Mouse (Mus musculus) G1E (cell line): ENCODE measurements around the gene Mfsd4b1. TPM values are rescaled to one million over a fixed set of nuclear protein-coding genes. Genes with fewer than 3 reads are reported as not detected.
"Not testable (repeated sequence)": the region's sequence is repeated elsewhere in the genome, so short reads cannot be mapped to it uniquely, and the experiment has no call there.

Source experiments
- ATAC-seq: 2 replicates; pipeline ENCODE4 v1.8.0; 2016; ENCODE audit warnings: mild to moderate bottlenecking; ENCODE audit not compliant: insufficient number of reproducible peaks, poor library complexity, low FRiP score, severe bottlenecking; ENCODE audit errors: extremely low read depth
- DNase-seq: peaks from one replicate; pipeline ENCODE4 v3.0.0; 2012; ENCODE audit warnings: low spot score
- H3K27me3 ChIP-seq: 2 replicates; pipeline ENCODE4 v1.6.1; 2012; ENCODE audit warnings: mild to moderate bottlenecking, low read length, inconsistent platforms; ENCODE audit not compliant: insufficient read depth
- H3K36me3 ChIP-seq: replicated peaks from 2 replicates; pipeline ENCODE3; 2012; ENCODE audit warnings: mild to moderate bottlenecking, inconsistent platforms
- H3K4me1 ChIP-seq: 2 replicates; pipeline ENCODE4 v1.6.1; 2012; ENCODE audit warnings: low read depth, low read length, inconsistent platforms, mixed read lengths; ENCODE audit not compliant: insufficient read depth
- H3K4me3 ChIP-seq: 2 replicates; pipeline ENCODE4 v1.5.1; 2012; ENCODE audit warnings: low read depth, mild to moderate bottlenecking, inconsistent platforms, low read length, moderate library complexity, mixed read lengths
- H3K9me3 ChIP-seq: replicated peaks from 2 replicates; pipeline ENCODE4 v1.6.1; 2012; ENCODE audit warnings: inconsistent platforms
- CTCF ChIP-seq: IDR thresholded peaks from 2 replicates; pipeline ENCODE4 v1.5.1; 2012; ENCODE audit warnings: low read depth, low read length, inconsistent platforms, mixed read lengths
- GATA1 ChIP-seq: IDR thresholded peaks from 2 replicates; pipeline ENCODE4 v1.6.1; 2012; ENCODE audit warnings: borderline replicate concordance, low read length, inconsistent platforms, mixed read lengths
- GATA2 ChIP-seq: IDR thresholded peaks from 2 replicates; pipeline ENCODE4 v1.6.1; 2012; ENCODE audit warnings: low read depth, low read length, inconsistent platforms, borderline replicate concordance
- POLR2AphosphoS5 ChIP-seq: IDR thresholded peaks from 2 replicates; pipeline ENCODE4 v1.6.1; 2012; ENCODE audit warnings: low read depth, low read length, inconsistent platforms; ENCODE audit not compliant: insufficient replicate concordance
- TAL1 ChIP-seq: conservative IDR thresholded peaks from 2 replicates; pipeline ENCODE4 v1.6.1; 2012; ENCODE audit warnings: low read depth, low read length, inconsistent platforms, mixed read lengths
- polyA plus RNA-seq: library from polyadenylated mRNA; stranded (reverse); fragments of >175 nt; gene quantifications from 2 replicates; pipeline ENCODE4 v1.2.3, GENCODE M21; 2012
- total RNA-seq, 2 experiments: library from RNA; stranded (forward) in 1 of 2; stranded (reverse) in 1 of 2; fragments of 200-1000 nt in 1 of 2; fragments of >200 nt in 1 of 2; fragmentation: Nextera tagmentation in 1 of 2; gene quantifications; 2 replicates each; pipeline ENCODE4 v1.2.3; 2014 to 2017

Gene Mfsd4b1
- total and polyA plus RNA-seq, 3 experiments: 0.05 TPM; not detected in 2

DNA sequence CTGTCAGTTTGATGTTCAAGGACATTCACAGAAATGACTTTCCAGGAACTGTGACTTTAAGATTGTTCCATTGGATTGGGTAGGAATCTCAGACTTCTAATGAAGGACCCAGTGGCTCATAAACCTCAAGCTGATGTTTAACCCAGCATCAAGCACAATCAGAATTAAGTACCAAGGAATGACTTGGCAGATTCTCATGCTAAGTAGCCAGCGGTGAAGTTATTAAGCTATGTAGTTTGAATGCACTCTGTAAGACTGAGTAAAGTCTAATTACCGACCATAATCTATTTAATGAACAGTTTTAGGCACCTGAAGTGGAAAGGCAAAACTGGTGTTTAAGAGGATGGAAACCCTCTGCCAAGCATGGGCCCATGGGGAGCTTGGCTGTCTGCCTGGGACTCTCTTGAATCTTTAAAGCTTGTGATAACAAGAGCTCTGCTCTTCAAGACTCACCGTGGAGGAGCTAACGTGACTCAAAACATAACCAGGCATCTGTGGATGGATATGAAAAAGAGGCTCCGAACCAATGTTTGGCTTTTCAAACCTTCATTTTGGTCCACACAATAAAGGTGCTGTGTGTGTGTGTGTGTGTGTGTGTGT is 6.7 kb downstream of the Mfsd4b1 start:
- peaks cover 32% of the 10 kb centered on the region for H3K27me3 ChIP-seq
- ATAC-seq (no peak), DNase-seq (no peak)
- H3K9me3 ChIP-seq: no peaks in the 10 kb centered on the region
- H3K4me3 ChIP-seq: no peak overlapping the region
- H3K36me3 ChIP-seq: no peaks in the 10 kb centered on the region
- TF ChIP-seq GATA2 (no peak), CTCF (no peak), POLR2AphosphoS5 (no peak), GATA1 (no peak), TAL1 (no peak)
- no peaks in the 10 kb centered on the region for H3K4me1 ChIP-seq

DNA sequence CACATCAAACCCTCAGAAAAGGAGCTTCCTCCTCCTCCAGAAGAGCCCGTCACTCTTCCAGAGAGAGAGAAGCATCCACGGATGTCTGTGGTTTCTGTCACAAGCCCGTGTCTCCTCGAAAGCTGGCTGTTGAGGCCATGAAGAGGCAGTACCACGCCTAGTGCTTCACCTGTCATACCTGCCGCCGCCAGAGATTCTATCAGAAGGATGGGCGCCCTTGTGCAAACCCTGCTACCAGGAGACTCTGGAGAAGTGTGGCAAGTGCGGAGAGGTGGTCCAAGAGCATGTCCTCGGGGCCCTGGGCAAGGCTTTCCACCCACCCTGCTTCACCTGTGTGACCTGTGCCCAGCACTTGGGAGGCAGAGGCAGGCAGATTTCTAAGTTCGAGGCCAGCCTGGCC is 15.5 kb downstream of the Mfsd4b1 start:
- peaks cover 19% of the 10 kb centered on the region for H3K27me3 ChIP-seq
- H3K4me1 ChIP-seq: peaks cover 6% of the 10 kb centered on the region
- H3K4me3 ChIP-seq: no peak overlapping the region
- H3K36me3 ChIP-seq: no peaks in the 10 kb centered on the region
- TF ChIP-seq TAL1 (no peak), GATA2 (no peak), CTCF (no peak), GATA1 (no peak), POLR2AphosphoS5 (no peak)
- H3K9me3 ChIP-seq: no peaks in the 10 kb centered on the region
- no peak for DNase-seq
- ATAC-seq: no peak

DNA sequence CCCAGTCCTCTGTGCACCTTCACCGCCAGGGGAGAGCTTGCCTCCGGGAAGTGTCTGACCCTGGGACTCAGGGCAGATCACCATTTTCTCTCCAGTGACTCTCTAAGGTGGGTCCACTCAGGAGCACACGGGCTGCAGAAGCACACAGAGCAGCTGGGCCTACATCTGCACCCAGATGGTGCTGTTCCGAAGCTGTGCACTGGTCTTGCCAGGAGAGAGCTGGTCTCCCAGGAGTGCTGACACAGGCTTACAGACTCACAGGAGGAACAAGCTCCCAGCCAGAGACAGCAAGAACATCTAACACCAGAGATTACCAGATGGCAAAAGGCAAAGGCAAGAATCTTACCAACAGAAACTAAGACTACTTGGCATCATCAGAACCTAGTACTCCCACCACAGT is 16.2 kb downstream of the Mfsd4b1 start:
- H3K27me3 ChIP-seq: peaks cover 19% of the 10 kb centered on the region
- DNase-seq, H3K4me1 ChIP-seq, H3K4me3 ChIP-seq, H3K36me3 ChIP-seq, ATAC-seq, H3K9me3 ChIP-seq: not testable (repeated sequence)

DNA sequence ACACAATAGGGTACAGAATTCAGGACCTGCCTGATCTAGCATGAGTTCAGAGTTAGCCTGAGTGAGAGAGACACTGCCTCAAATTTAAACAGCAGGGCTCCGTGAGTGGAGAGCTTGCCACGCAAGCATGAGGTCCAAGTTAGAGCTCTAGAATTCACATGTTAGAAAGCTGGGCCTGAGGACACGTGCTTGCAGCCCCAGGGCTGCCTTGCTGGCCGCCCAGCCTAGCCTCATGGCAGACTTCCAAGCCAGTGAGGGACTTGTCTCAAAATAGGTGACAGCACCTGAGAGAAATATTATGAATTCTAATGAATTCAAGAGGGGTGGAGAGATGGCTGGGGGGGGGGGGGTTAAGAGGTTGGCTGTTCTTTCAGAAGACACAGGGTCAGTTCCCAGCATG is 17.1 kb downstream of the Mfsd4b1 start:
- no peak for TF ChIP-seq GATA1
- TF ChIP-seq POLR2AphosphoS5: no peak
- TF ChIP-seq TAL1: no peak
- TF ChIP-seq CTCF: no peak
- no peak for TF ChIP-seq GATA2
- DNase-seq (no peak), ATAC-seq (no peak)
- peaks cover 19% of the 10 kb centered on the region for H3K27me3 ChIP-seq
- no peaks in the 10 kb centered on the region for H3K36me3 ChIP-seq
- H3K4me1 ChIP-seq: peaks cover 8% of the 10 kb centered on the region
- H3K9me3 ChIP-seq: no peaks in the 10 kb centered on the region
- no peak overlapping the region for H3K4me3 ChIP-seq

DNA sequence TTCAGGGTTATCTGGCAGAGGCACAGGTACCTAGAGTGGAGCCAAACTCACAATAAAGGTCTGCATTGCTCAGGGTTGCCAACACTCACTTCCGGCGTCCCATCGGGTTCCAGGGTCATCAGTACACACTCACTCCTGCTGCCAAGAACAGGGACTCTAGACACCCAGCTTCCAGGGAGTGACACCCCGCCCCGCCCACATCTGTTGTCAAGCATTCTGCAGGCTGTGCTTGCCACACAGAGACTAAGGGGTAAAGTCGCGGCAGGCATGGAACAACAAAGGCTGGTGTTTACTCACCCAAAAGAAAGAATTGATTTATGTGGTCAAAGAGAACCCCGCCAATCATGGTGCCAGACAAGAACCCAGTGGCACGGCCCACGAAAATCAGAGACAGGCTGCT is 18.1 kb downstream of the Mfsd4b1 start:
- H3K4me1 ChIP-seq: peaks cover 8% of the 10 kb centered on the region
- H3K9me3 ChIP-seq: no peaks in the 10 kb centered on the region
- ATAC-seq (no peak), DNase-seq (no peak)
- peaks cover 19% of the 10 kb centered on the region for H3K27me3 ChIP-seq
- TF ChIP-seq GATA2: no peak
- TF ChIP-seq CTCF: no peak
- no peak for TF ChIP-seq POLR2AphosphoS5
- no peak for TF ChIP-seq GATA1
- no peak for TF ChIP-seq TAL1
- H3K36me3 ChIP-seq: no peaks in the 10 kb centered on the region
- H3K4me3 ChIP-seq: no peak overlapping the region

DNA sequence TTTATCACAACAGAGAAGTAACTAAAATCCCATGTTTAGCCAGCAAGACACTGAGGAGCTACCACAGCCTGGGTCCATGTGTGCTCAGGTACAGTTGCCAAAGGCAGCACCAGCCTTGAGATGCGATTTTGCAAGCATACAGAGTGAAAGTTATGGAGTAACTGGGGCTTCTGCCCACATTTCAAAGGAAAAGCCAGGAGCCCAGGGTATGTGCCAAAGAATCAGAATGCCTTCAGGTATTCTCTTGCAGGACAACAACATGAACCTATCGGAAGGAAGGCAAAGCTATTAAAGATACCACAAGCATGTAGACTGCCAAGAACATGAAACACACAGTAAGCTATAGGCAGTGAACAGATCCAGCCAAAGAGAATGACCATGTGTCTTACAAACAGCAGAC is 24.3 kb downstream of the Mfsd4b1 start:
- no peaks in the 10 kb centered on the region for H3K9me3 ChIP-seq
- H3K36me3 ChIP-seq: no peaks in the 10 kb centered on the region
- H3K4me3 ChIP-seq: no peak overlapping the region
- ATAC-seq (no peak), DNase-seq (no peak)
- peaks cover 6% of the 10 kb centered on the region for H3K4me1 ChIP-seq
- TF ChIP-seq CTCF (no peak), POLR2AphosphoS5 (no peak), TAL1 (no peak), GATA1 (no peak), GATA2 (no peak)
- peaks cover 5% of the 10 kb centered on the region; the same call in 1 of the 2 replicates for H3K27me3 ChIP-seq
